Mouse (Mus musculus) embryonic facial prominence, embryonic 14.5 days (tissue): ENCODE data around the gene Shc3. TPM values are rescaled to one million over a fixed set of nuclear protein-coding genes. Genes with fewer than 3 reads are reported as not detected.

Source experiments
- ATAC-seq: fragments of 200-750 bp; cut with Nextera tagmentation; 2 replicates; pipeline ENCODE4 v1.8.0; 2017; ENCODE audit warnings: low read depth, moderate number of reproducible peaks, moderate TSS enrichment
- DNase-seq: peaks from one replicate; pipeline ENCODE4 v3.0.0-alpha.2; 2015; ENCODE audit warnings: low spot score
- H3K27ac ChIP-seq: fragments of 300-500 bp; sonication (generic); replicated peaks from 2 replicates; pipeline ENCODE4 v1.5.1; 2014; ENCODE audit warnings: low read depth, mild to moderate bottlenecking, low read length, moderate library complexity
- H3K27me3 ChIP-seq: fragments of 300-500 bp; sonication (generic); replicated peaks from 2 replicates; pipeline ENCODE4 v1.6.1; 2014; ENCODE audit warnings: low read length; ENCODE audit not compliant: control insufficient read depth, insufficient read depth
- H3K36me3 ChIP-seq: fragments of 300-500 bp; sonication (generic); 2 replicates; pipeline ENCODE4 v1.6.1; 2014; ENCODE audit warnings: low read length, mixed read lengths; ENCODE audit not compliant: control insufficient read depth, insufficient read depth
- H3K4me1 ChIP-seq: fragments of 300-500 bp; sonication (generic); 2 replicates; pipeline ENCODE4 v1.6.1; 2014; ENCODE audit warnings: antibody characterized with exemption, low read length; ENCODE audit not compliant: control insufficient read depth, insufficient read depth
- H3K4me2 ChIP-seq: fragments of 300-500 bp; sonication (generic); 2 replicates; pipeline ENCODE4 v1.6.1; 2014; ENCODE audit warnings: low read depth, mild to moderate bottlenecking, low read length, moderate library complexity, mixed read lengths
- H3K4me3 ChIP-seq: fragments of 300-500 bp; sonication (generic); 2 replicates; pipeline ENCODE4 v1.5.1; 2014; ENCODE audit warnings: low read depth, mild to moderate bottlenecking, low read length
- H3K9ac ChIP-seq: fragments of 300-500 bp; sonication (generic); 2 replicates; pipeline ENCODE4 v1.6.1; 2014; ENCODE audit warnings: low read depth, mild to moderate bottlenecking, low read length, moderate library complexity, mixed read lengths
- H3K9me3 ChIP-seq: fragments of 300-500 bp; sonication (generic); 2 replicates; pipeline ENCODE4 v1.6.1; 2016; ENCODE audit warnings: low read length; ENCODE audit not compliant: control insufficient read depth
- WGBS: fragments of 180-500 bp; shearing (Covaris S2); extraction: QIAGEN DNeasy Blood & Tissue Kit; methylation state at CpG from one replicate; pipeline ENCODE4 v1.1.7; 2014; 5-methylcytosine and 5-hydroxymethylcytosine counted together
- polyA plus RNA-seq: library from polyadenylated mRNA; unstranded; fragments of >200 nt; fragmentation: Nextera tagmentation; extraction: Ambion mirVana; gene quantifications from 2 replicates; pipeline ENCODE4 v1.2.1, GENCODE M21; 2014

Gene Shc3
- 1.3 and 1.5 TPM in 2 replicates for polyA plus RNA-seq

DNA sequence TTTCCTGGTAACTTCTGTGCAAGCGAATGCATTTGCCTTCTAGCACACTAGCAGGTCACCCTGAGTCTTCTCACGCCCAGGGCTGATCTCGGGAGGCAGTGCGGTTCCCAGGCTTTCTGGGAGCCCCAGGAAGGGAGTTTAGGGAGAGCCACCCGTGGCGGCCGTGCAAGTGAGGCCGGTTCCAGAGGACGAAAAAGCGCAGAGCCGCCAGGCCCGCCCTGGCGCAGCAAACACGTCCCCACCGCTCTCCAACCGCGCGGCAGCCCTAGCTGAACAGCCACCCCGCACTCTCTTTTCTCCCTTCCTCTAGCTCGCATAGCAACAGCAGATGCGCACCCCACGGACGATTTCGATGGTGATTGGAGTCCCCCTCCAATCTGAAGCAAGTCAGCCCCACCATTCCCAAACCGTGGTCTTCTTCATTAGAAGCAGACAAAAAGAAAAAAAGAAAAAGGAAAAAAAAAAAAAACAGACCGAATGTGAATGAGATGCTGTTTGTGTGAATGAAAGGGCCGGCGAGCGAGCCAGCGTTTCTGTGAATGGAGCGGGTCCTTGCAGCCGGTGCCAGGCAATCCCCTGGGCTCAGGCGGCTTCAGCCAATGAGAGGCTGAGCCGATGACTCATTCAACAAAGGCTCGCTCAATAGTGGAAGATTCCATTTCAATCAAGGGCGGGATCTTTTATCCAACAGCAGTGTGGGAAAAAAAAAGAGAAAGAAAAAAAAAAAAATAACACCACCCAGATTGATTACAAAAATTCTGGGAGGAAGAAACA is at the start of gene Shc3:
TSS of gene Shc3 (minus strand) at position 509 of the 774 bp plus-strand sequence.
- Histone ChIP-seq H3K4me1 (peaks cover 29% of the 10 kb centered on the region), H3K4me2 (peak within 1 kb of the TSS; percentile 97), H3K4me3 (peak within 1 kb of the TSS; percentile 55), H3K9ac (peak within 1 kb of the TSS; percentile 53), H3K9me3 (no peaks in the 10 kb centered on the region), H3K27ac (peak within 1 kb of the TSS; percentile 44; the same call in 1 of the 2 replicates), H3K27me3 (peaks cover 60% of the 10 kb centered on the region), H3K36me3 (no peaks in the 10 kb centered on the region)
- ATAC-seq (peak; percentile 89), DNase-seq (peak; percentile 96)
- under 1% methylated on average over 36 of the region's 36 CpGs for WGBS

DNA sequence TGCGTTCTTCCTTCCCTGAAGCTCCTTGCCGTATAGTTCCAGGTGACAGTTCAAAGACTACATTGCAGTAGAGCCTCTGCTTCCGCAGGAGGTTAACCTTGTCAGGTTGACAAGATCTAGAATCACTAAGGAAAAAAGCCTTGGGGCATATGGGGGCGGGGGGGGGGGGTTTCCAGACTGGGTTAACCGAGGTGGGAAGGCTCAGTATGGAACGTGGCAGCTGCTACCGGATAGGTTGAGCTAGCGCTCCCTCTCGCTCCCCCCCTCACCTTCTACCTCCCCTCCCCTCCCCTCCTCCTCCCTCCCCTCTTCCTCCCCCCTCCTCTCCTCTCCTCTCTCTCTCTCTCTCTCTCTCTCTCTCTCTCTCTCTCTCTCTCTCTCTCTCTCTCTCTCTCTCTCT is 49.4 kb upstream of the Shc3 start:
- H3K9me3 ChIP-seq, result no peaks in the 10 kb centered on the region
- no peak overlapping the region for H3K27ac ChIP-seq
- 6% methylated on average over 5 of the region's 9 CpGs for WGBS
- DNase-seq (no peak), ATAC-seq (no peak)
- H3K4me3 ChIP-seq, result no peak overlapping the region
- H3K9ac ChIP-seq, result no peak overlapping the region
- H3K4me2 ChIP-seq, result no peak overlapping the region
- H3K36me3 ChIP-seq, result no peaks in the 10 kb centered on the region
- H3K27me3 ChIP-seq, result no peaks in the 10 kb centered on the region
- H3K4me1 ChIP-seq, result peaks cover 15% of the 10 kb centered on the region; the same call in 1 of the 2 replicates

DNA sequence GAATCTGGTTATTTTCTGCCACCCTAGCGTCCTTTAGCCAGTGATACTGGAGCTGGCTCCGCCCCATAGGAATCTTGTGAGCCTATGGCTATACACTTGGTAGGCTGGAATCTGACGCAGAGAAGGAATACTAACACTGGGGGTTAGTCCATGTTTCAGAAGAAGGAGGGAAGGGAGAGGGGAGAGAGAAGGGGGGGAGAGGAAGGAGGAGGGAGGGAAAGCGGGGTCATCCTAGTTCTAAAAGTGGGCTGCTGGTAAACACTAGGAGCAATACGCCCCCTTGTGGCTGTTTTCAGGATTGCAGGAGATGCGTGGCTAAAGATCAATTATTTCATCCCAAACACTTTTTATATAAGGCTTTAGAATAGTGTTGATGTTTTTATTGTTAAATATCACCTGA is 48.6 kb upstream of the Shc3 start:
- Histone ChIP-seq H3K27me3 (no peaks in the 10 kb centered on the region), H3K9me3 (no peaks in the 10 kb centered on the region), H3K4me2 (no peak overlapping the region), H3K36me3 (no peaks in the 10 kb centered on the region), H3K4me3 (no peak overlapping the region), H3K9ac (no peak overlapping the region), H3K27ac (no peak overlapping the region), H3K4me1 (peaks cover 15% of the 10 kb centered on the region; the same call in 1 of the 2 replicates)
- DNase-seq, result peak; percentile 76
- WGBS, result 19% methylated on average over 6 of the region's 6 CpGs
- ATAC-seq, result no peak

DNA sequence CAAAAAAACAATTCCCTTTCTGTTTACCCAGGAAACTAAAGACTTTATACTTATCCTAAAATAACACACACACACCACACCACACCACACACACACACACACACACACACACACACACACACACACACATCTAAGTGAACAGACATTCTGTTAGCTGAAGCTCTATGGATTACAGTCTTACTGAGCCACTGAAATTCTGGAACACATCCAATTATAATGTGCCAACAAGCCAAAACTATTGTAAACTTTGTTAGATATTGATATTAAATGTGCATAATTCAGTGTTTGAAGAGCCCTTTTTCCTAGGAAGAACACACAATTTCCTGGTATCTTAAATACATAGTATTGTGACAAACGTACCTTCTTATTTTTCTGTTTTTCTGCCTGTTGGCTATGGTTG is 48.1 kb upstream of the Shc3 start:
- DNase-seq (no peak), ATAC-seq (no peak)
- H3K4me2 ChIP-seq, result no peak overlapping the region
- no peak overlapping the region for H3K9ac ChIP-seq
- no peaks in the 10 kb centered on the region for H3K27me3 ChIP-seq
- H3K4me3 ChIP-seq, result no peak overlapping the region
- WGBS, result 39% methylated on average over 1 of the region's 1 CpGs
- H3K9me3 ChIP-seq, result no peaks in the 10 kb centered on the region
- H3K36me3 ChIP-seq, result no peaks in the 10 kb centered on the region
- no peak overlapping the region for H3K27ac ChIP-seq
- H3K4me1 ChIP-seq, result peaks cover 15% of the 10 kb centered on the region; the same call in 1 of the 2 replicates

DNA sequence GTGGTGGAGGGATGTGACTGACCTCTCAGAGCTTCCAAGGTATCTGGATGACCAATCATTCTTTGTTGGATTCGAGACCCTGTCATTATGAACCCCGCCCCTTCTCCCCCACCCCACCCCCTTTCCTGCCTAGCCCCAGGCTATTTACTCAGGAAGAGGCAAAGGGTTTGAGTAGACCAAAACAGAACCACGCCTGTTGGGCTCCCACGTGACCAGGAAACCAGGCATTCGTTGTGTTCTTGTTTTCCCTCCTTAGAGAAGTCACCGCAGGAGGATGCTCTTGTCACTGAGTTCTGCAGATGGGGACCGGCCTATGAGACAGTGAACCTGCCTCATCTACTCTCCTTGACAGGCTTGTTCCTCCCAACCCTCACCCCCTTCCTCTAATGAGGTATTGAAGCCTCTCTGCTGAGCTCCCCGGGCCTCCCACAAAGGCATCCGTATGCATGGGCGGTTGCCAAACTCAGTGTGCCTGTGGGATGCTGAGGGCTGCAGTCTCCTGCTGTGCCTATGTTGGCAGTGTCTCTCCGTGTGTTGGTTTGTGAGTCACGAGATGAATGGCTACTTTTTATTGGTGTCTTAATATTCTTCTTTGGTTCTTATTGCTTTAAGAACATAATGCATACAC is 47.3 kb upstream of the Shc3 start:
- Histone ChIP-seq H3K4me1 (peaks cover 15% of the 10 kb centered on the region; the same call in 1 of the 2 replicates), H3K27me3 (no peaks in the 10 kb centered on the region), H3K36me3 (no peaks in the 10 kb centered on the region), H3K9ac (no peak overlapping the region), H3K4me3 (no peak overlapping the region), H3K4me2 (peak overlapping the region; percentile 31; the same call in 1 of the 2 replicates), H3K27ac (no peak overlapping the region), H3K9me3 (no peaks in the 10 kb centered on the region)
- DNase-seq (peak; percentile 67), ATAC-seq (peak; percentile 60; the same call in 1 of the 2 replicates)
- 10% methylated on average over 12 of the region's 12 CpGs for WGBS

DNA sequence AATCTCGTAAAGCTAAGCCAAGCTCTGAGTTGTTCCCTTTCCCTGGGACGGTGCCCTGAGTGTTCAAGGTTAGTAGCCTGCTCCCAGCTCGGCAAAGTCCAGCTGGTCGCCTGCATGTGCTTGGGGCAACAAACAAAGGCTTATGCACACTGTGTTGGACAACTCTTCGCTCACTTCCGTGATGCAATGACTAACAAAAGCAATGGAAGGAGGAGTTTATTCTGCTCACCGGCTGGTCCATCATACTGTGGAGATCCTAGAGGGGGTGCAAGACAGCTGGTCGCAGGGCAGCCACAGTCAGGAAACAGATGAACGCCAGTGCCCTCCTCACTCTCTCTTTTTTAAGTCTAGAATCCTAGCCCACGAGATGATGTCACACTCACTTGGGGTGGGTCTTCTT is 46.6 kb upstream of the Shc3 start:
- Histone ChIP-seq H3K9ac (no peak overlapping the region), H3K9me3 (no peaks in the 10 kb centered on the region), H3K4me3 (no peak overlapping the region), H3K4me2 (no peak overlapping the region), H3K27me3 (no peaks in the 10 kb centered on the region), H3K4me1 (peaks cover 17% of the 10 kb centered on the region; the same call in 1 of the 2 replicates), H3K36me3 (no peaks in the 10 kb centered on the region), H3K27ac (no peak overlapping the region)
- ATAC-seq (no peak), DNase-seq (no peak)
- WGBS, result 45% methylated on average over 10 of the region's 10 CpGs

DNA sequence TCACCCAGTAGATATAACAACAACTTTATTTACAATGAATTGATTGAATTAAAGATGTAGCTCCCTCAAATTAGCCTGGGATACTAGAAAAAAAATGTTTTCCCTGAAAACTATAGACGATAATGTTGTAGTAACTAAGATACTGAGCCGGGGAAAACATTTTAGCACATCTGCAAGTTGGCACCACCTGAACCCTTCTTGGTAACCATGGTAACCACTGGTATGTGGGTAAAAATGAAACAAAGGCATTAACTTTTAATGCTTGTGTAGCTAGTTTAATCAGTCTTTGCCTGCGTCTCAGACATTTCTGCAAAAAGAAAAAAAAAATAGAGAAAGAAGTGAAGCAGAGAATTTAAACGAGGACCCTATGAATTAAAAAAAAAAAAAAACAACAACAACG is 42.3 kb upstream of the Shc3 start:
- H3K9ac ChIP-seq, result no peak overlapping the region
- DNase-seq (peak; percentile 29), ATAC-seq (no peak)
- H3K4me2 ChIP-seq, result peak overlapping the region; percentile 15; the same call in 1 of the 2 replicates
- H3K4me1 ChIP-seq, result 0 out of 2 replicates have a peak, but pooled peaks cover 12% of the 10 kb centered on the region
- H3K36me3 ChIP-seq, result no peaks in the 10 kb centered on the region
- no peaks in the 10 kb centered on the region for H3K9me3 ChIP-seq
- no peaks in the 10 kb centered on the region for H3K27me3 ChIP-seq
- WGBS, result 43% methylated on average over 5 of the region's 5 CpGs
- H3K27ac ChIP-seq, result no peak overlapping the region
- no peak overlapping the region for H3K4me3 ChIP-seq

DNA sequence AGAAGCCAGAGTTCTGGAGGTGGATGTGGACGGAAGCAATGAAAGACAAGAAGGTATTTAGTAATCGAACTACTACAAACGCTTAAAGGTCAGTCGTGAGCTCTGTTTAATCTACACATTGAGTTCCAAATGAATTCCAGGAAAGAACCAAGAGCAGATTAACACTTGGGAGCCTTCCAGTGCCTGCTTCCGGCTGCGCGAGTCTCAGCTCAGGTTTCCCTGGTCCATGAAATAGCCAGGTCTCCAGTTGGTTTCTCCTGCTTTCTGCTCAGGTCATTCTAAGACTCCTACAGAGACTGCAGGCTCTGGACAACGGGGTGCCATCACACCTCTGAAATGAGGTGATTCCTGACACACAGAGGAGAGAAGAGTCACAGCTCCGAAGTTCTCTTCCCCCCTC is 41.8 kb upstream of the Shc3 start:
- Histone ChIP-seq H3K27ac (no peak overlapping the region), H3K4me3 (no peak overlapping the region), H3K36me3 (no peaks in the 10 kb centered on the region), H3K9ac (no peak overlapping the region), H3K4me1 (0 out of 2 replicates have a peak, but pooled peaks cover 9% of the 10 kb centered on the region), H3K4me2 (peak overlapping the region; percentile 15; the same call in 1 of the 2 replicates), H3K9me3 (no peaks in the 10 kb centered on the region), H3K27me3 (no peaks in the 10 kb centered on the region)
- 28% methylated on average over 9 of the region's 9 CpGs for WGBS
- peak; percentile 43 for DNase-seq
- ATAC-seq, result no peak
